Mouse (Mus musculus) olfactory bulb, adult 2 months (tissue): ENCODE measurements around the gene Nrg4. TPM values are rescaled to one million over a fixed set of nuclear protein-coding genes. Genes with fewer than 3 reads are reported as not detected.

Experiments
- H3K27ac ChIP-seq: fragments of 200-500 bp; 2 replicates; pipeline ENCODE4 v1.5.1; 2012; ENCODE audit warnings: low read depth, low read length; ENCODE audit not compliant: insufficient read depth
- H3K4me1 ChIP-seq: fragments of 200-500 bp; 2 replicates; pipeline ENCODE4 v1.6.1; 2012; ENCODE audit warnings: low read length; ENCODE audit not compliant: control insufficient read depth, insufficient read depth
- H3K4me3 ChIP-seq: fragments of 200-500 bp; 2 replicates; pipeline ENCODE4 v1.5.1; 2012; ENCODE audit warnings: mild to moderate bottlenecking, low read depth, low read length, moderate library complexity; ENCODE audit not compliant: insufficient read depth
- CTCF ChIP-seq: fragments of 200-500 bp; IDR thresholded peaks from 2 replicates; pipeline ENCODE4 v1.5.1; 2012; ENCODE audit warnings: low read depth, mild to moderate bottlenecking, low read length, moderate library complexity; ENCODE audit not compliant: insufficient read depth
- POLR2A ChIP-seq: fragments of 200-500 bp; IDR thresholded peaks from 2 replicates; pipeline ENCODE4 v1.6.1; 2012; ENCODE audit warnings: mild to moderate bottlenecking, low read depth, low read length, moderate library complexity; ENCODE audit not compliant: insufficient read depth
- WGBS: fragments of 180-500 bp; shearing (Covaris S2); methylation state at CpG from one replicate; pipeline ENCODE4 v1.1.7; 2018; 5-methylcytosine and 5-hydroxymethylcytosine counted together
- polyA plus RNA-seq: library from polyadenylated mRNA; stranded (reverse); fragments of >200 nt; gene quantifications from 2 replicates; pipeline ENCODE4 v1.2.4, GENCODE M21; 2012; ENCODE audit warnings: low replicate concordance; ENCODE audit not compliant: missing spikeins, insufficient read depth, insufficient read length

Gene Nrg4
- polyA plus RNA-seq, 1 experiment: not detected

DNA sequence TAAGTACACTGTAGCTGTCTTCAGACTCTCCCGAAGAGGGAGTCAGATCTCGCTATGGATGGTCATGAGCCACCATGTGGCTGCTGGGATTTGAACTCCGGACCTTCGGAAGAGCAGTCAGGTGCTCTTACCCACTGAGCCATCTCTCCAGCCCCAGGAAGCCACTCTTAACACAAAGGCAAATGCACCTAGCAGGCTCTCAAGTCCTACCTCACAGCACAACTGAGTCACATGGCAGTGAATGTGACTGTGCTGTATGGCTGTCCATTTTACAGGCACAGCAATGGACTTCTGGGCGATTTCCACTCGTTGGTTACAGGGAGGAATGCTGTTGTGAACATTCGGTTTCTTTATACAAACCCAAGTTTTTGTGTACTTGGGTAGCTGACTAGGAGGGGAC, 94.1 kb downstream of the Nrg4 start:
- 77% methylated on average over 7 of the region's 7 CpGs for WGBS
- H3K27ac ChIP-seq: no peak overlapping the region

GRCm38 (mm10) chr9:55232110-55232509, 94.5 kb downstream of the Nrg4 start:
- Histone ChIP-seq H3K4me3 (no peak overlapping the region), H3K4me1 (no peaks in the 10 kb centered on the region), H3K27ac (no peak overlapping the region)
- TF ChIP-seq CTCF (no peak), POLR2A (no peak)
- WGBS: 89% methylated on average over 5 of the region's 5 CpGs

More for the DNA sequence above, 94.1 kb downstream of the Nrg4 start:
- Histone ChIP-seq H3K4me3 (no peak overlapping the region), H3K4me1 (no peaks in the 10 kb centered on the region)
- TF ChIP-seq POLR2A: no peak

GRCm38 (mm10) chr9:55231544-55231943, 95.1 kb downstream of the Nrg4 start:
- H3K4me1 ChIP-seq: no peaks in the 10 kb centered on the region
- no peak overlapping the region for H3K27ac ChIP-seq
- WGBS: 77% methylated on average over 6 of the region's 6 CpGs
- TF ChIP-seq CTCF (no peak), POLR2A (no peak)
- no peak overlapping the region for H3K4me3 ChIP-seq

DNA sequence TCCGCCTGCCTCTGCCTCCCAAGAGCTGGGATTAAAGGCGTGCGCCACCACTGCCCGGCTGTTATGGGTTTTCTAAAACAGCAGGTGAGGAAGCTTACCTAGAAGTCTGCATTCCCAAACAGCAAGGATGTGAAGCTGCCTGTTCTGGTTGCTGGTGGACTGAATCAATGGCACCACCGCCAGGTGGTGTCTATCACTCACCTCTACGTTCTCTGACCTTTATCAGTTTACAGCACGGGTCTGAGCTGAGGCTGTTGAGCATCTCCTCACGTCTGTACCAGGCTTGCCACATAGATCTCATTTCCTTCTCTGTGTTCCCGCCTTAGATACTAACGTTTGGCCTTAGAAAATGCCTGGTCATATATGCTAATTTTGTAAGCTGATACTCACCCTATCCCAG, 97.6 kb downstream of the Nrg4 start:
- TF ChIP-seq POLR2A (no peak), CTCF (no peak)
- 81% methylated on average over 10 of the region's 10 CpGs for WGBS
- H3K4me3 ChIP-seq: no peak overlapping the region
- no peaks in the 10 kb centered on the region for H3K4me1 ChIP-seq
- H3K27ac ChIP-seq: no peak overlapping the region

DNA sequence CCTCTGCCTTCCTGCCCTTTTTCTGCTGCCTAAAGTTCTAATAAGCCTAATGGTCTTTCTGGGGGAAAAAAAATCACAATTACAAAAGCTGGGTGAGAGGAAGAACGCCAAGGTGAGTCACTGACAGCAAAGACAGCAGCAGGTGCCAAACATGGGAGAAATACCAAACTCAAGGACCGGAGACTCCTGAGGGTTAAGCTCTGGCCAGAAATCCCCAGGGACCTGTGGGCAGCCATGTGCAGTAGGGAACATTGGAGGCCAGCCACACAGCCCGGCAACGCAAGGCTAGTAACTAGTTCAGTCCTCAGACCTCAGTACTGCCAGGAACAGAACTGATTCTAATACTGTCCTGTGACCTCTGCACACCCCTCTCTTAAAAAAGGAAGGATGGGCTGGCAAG, 98.5 kb downstream of the Nrg4 start:
- no peak overlapping the region for H3K27ac ChIP-seq
- TF ChIP-seq CTCF (no peak), POLR2A (no peak)
- WGBS: 90% methylated on average over 4 of the region's 4 CpGs
- no peaks in the 10 kb centered on the region for H3K4me1 ChIP-seq
- H3K4me3 ChIP-seq: no peak overlapping the region

- WGBS: 43% methylated on average over 3 of the region's 3 CpGs
Measured at GRCm38 (mm10) chr9:55226251-55226650, 100.4 kb downstream of the Nrg4 start.

GRCm38 (mm10) chr9:55225165-55225737, 101.4 kb downstream of the Nrg4 start:
- Histone ChIP-seq H3K4me1 (no peaks in the 10 kb centered on the region), H3K4me3 (no peak overlapping the region), H3K27ac (no peak overlapping the region)
- TF ChIP-seq POLR2A (no peak), CTCF (no peak)
- WGBS: 83% methylated on average over 7 of the region's 7 CpGs

More at GRCm38 (mm10) chr9:55226251-55226650, 100.4 kb downstream of the Nrg4 start:
- no peaks in the 10 kb centered on the region for H3K4me1 ChIP-seq
- no peak overlapping the region for H3K4me3 ChIP-seq
- H3K27ac ChIP-seq: no peak overlapping the region
- TF ChIP-seq CTCF (no peak), POLR2A (no peak)

GRCm38 (mm10) chr9:55217381-55217780, 109.3 kb downstream of the Nrg4 start:
- Histone ChIP-seq H3K4me1 (no peaks in the 10 kb centered on the region), H3K4me3 (no peak overlapping the region), H3K27ac (no peak overlapping the region)
- 95% methylated on average over 3 of the region's 3 CpGs for WGBS
- TF ChIP-seq POLR2A: no peak

- H3K4me1 ChIP-seq: peaks cover 4% of the 10 kb centered on the region; the same call in 1 of the 2 replicates
- 62% methylated on average over 2 of the region's 2 CpGs for WGBS
- no peak for TF ChIP-seq CTCF
- no peak overlapping the region for H3K27ac ChIP-seq
- no peak overlapping the region for H3K4me3 ChIP-seq
Measured at GRCm38 (mm10) chr9:55216078-55216477, 110.6 kb downstream of the Nrg4 start.

DNA sequence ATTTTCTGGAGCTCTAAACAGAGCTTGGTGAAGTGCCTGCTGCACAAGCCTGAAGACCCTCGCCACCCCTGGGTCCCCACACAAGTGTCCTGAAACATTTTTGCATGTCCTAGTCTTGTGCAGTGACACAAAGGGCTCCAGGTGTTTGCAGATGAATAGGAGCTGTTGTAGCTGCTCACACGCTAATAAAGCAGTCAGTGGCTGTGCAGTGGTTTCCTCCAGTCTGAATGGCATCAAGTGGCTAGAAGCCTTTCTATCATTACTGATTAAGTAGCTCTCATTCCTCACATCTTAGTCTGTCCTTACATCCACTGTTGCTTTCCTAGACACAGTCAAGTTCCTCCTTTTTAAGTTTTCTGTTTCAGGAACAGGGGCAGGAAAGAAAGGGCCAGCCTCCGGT, 111.0 kb downstream of the Nrg4 start:
- H3K27ac ChIP-seq: no peak overlapping the region
- no peak for TF ChIP-seq POLR2A
- TF ChIP-seq CTCF: no peak
- H3K4me1 ChIP-seq: peaks cover 4% of the 10 kb centered on the region; the same call in 1 of the 2 replicates
- H3K4me3 ChIP-seq: no peak overlapping the region
- WGBS: 85% methylated on average over 3 of the region's 3 CpGs
